Mouse (Mus musculus): Measurements from ENCODE around the gene Phkg2.

DNA sequence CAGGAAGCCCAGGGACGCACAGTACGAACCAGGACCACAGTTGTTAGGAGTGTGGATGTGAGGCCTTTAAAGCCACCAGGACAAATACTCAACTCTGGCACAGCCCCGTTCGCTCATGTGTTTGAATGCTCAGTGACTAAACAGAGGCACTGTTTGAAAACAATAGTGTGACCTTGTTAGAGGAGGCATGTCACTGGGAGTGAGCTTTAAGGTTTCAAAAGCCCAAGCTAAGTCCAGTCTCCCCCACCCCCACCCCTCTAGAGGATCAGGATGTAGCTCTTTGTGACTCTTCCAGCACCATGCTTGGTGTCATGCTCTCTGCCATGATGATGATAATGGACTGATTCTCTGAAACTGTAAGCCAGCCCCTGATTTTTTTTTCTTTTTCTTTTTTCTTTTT, 58.3 kb downstream of the Phkg2 start:
- TF ChIP-seq CTCF (IDR thresholded peaks at IDR 0.05; ENCODE audit: low read depth, low read length) (no peak), GATA1 (IDR thresholded peaks at IDR 0.05; ENCODE audit: borderline replicate concordance, low read length) (no peak)

All from G1E (cell line).